Mouse (Mus musculus) heart, embryonic 10.5 days (tissue): ENCODE data around the gene Lefty2. TPM values are rescaled to one million over a fixed set of nuclear protein-coding genes. Genes with fewer than 3 reads are reported as not detected.

Experiments used
- DNase-seq: peaks from one replicate; pipeline ENCODE4 v3.0.0-alpha.2; 2017; ENCODE audit warnings: low spot score
- H3K27ac ChIP-seq: fragments of 300-500 bp; sonication (generic); 2 replicates; pipeline ENCODE4 v1.5.1; 2016; ENCODE audit warnings: mild to moderate bottlenecking
- H3K27me3 ChIP-seq: fragments of 300-500 bp; sonication (generic); 2 replicates; pipeline ENCODE4 v1.6.1; 2016; ENCODE audit warnings: mild to moderate bottlenecking; ENCODE audit not compliant: poor library complexity, insufficient read depth, severe bottlenecking
- H3K36me3 ChIP-seq: fragments of 300-500 bp; sonication (generic); 2 replicates; pipeline ENCODE4 v1.6.1; 2016; ENCODE audit warnings: mild to moderate bottlenecking, moderate library complexity
- H3K4me1 ChIP-seq: fragments of 300-500 bp; sonication (generic); 2 replicates; pipeline ENCODE4 v1.6.1; 2016; ENCODE audit warnings: mild to moderate bottlenecking
- H3K4me3 ChIP-seq: fragments of 300-500 bp; sonication (generic); 2 replicates; pipeline ENCODE4 v1.5.1; 2016; ENCODE audit warnings: mild to moderate bottlenecking, moderate library complexity
- H3K9me3 ChIP-seq: fragments of 300-500 bp; sonication (generic); 2 replicates; pipeline ENCODE4 v1.6.1; 2016; ENCODE audit warnings: mild to moderate bottlenecking, moderate library complexity
- WGBS: fragments of 180-500 bp; shearing (Covaris S2); methylation state at CpG from one replicate; pipeline ENCODE4 v1.1.7; 2016; 5-methylcytosine and 5-hydroxymethylcytosine counted together
- polyA plus RNA-seq: library from polyadenylated mRNA; unstranded; fragments of >200 nt; fragmentation: Nextera tagmentation; extraction: Ambion mirVana; gene quantifications from 2 replicates; pipeline ENCODE4 v1.2.1, GENCODE M21; 2016

Lefty2 gene
- 0.23 TPM in 2 replicates for polyA plus RNA-seq

DNA sequence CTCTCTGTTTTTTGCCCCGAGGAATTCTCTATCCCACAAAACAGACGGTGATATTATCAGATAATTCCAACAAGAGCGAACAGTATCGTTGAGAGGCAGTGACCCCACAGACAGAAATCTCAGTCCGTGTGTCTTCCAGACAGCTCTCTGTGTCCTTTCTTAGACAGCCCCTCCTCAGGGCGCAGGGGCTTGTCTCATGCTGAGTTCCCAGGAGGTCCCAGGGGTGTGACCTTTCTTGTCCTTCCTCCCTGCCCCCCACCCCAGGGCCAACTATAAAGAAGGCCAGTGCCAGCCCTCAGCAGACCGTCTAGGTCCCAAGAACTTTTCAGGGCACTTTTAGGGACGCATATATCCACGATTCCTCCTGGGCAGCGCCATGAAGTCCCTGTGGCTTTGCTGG lies at the start of gene Lefty2:
Lefty2 (plus strand) TSS at position 301 of the 400 bp plus-strand sequence.
- H3K9me3 ChIP-seq, result no peaks in the 10 kb centered on the region
- no peak for DNase-seq
- no peaks in the 10 kb centered on the region for H3K36me3 ChIP-seq
- 33% methylated on average over 10 of the region's 10 CpGs for WGBS
- peaks cover 25% of the 10 kb centered on the region for H3K4me1 ChIP-seq
- H3K27me3 ChIP-seq, result peaks cover 51% of the 10 kb centered on the region
- H3K4me3 ChIP-seq, result no peak within 1 kb of the TSS
- no peak within 1 kb of the TSS; the same call in 1 of the 2 replicates for H3K27ac ChIP-seq

GRCm38 (mm10) chr1:180848114-180848510 lies 44.8 kb upstream of the Lefty2 start:
- no peaks in the 10 kb centered on the region for H3K27me3 ChIP-seq
- H3K36me3 ChIP-seq, result no peaks in the 10 kb centered on the region
- peaks cover 38% of the 10 kb centered on the region for H3K4me1 ChIP-seq
- WGBS, result 5% methylated on average over 9 of the region's 9 CpGs
- H3K9me3 ChIP-seq, result no peaks in the 10 kb centered on the region
- DNase-seq, result peak; percentile 88
- H3K4me3 ChIP-seq, result peak overlapping the region; percentile 51
- H3K27ac ChIP-seq, result peak overlapping the region; percentile 93

- Histone ChIP-seq H3K4me1 (peaks cover 38% of the 10 kb centered on the region), H3K27me3 (no peaks in the 10 kb centered on the region), H3K36me3 (no peaks in the 10 kb centered on the region), H3K27ac (peak overlapping the region; percentile 93), H3K9me3 (no peaks in the 10 kb centered on the region), H3K4me3 (peak overlapping the region; percentile 51)
- 11% methylated on average over 11 of the region's 11 CpGs for WGBS
- peak; percentile 81 for DNase-seq
Observed at GRCm38 (mm10) chr1:180848511-180849241, 44.2 kb upstream of the Lefty2 start.

- H3K4me3 ChIP-seq, result peak overlapping the region; percentile 86
Observed at GRCm38 (mm10) chr1:180849701-180850301, 43.1 kb upstream of the Lefty2 start.

GRCm38 (mm10) chr1:180850316-180851270 lies 42.3 kb upstream of the Lefty2 start, which contains the start of gene Sde2:
Gene Sde2, plus strand, starts transcription at chr1:180851127.
- peaks cover 9% of the 10 kb centered on the region for H3K36me3 ChIP-seq
- DNase-seq, result peak; percentile 100
- H3K4me3 ChIP-seq, result peak within 1 kb of the TSS; percentile 86
- H3K4me1 ChIP-seq, result peaks cover 38% of the 10 kb centered on the region
- peak within 1 kb of the TSS; percentile 93 for H3K27ac ChIP-seq
- no peaks in the 10 kb centered on the region for H3K9me3 ChIP-seq
- H3K27me3 ChIP-seq, result no peaks in the 10 kb centered on the region
- WGBS, result under 1% methylated on average over 77 of the region's 77 CpGs

More at GRCm38 (mm10) chr1:180849701-180850301, 43.1 kb upstream of the Lefty2 start:
- peak overlapping the region; percentile 93 for H3K27ac ChIP-seq
- 46% methylated on average over 11 of the region's 11 CpGs for WGBS
- H3K27me3 ChIP-seq, result no peaks in the 10 kb centered on the region
- DNase-seq, result no peak
- peaks cover 1% of the 10 kb centered on the region; the same call in 1 of the 2 replicates for H3K36me3 ChIP-seq
- H3K9me3 ChIP-seq, result no peaks in the 10 kb centered on the region
- peaks cover 38% of the 10 kb centered on the region for H3K4me1 ChIP-seq

GRCm38 (mm10) chr1:180858763-180859162 lies 34.1 kb upstream of the Lefty2 start:
- Histone ChIP-seq H3K27ac (no peak overlapping the region), H3K4me3 (no peak overlapping the region), H3K9me3 (no peaks in the 10 kb centered on the region), H3K27me3 (no peaks in the 10 kb centered on the region), H3K36me3 (peaks cover 87% of the 10 kb centered on the region), H3K4me1 (no peaks in the 10 kb centered on the region)
- no peak for DNase-seq

- DNase-seq, result no peak
- Histone ChIP-seq H3K36me3 (peaks cover 95% of the 10 kb centered on the region), H3K9me3 (no peaks in the 10 kb centered on the region), H3K27me3 (no peaks in the 10 kb centered on the region), H3K4me1 (no peaks in the 10 kb centered on the region), H3K27ac (no peak overlapping the region), H3K4me3 (no peak overlapping the region)
- WGBS, result 72% methylated on average over 6 of the region's 6 CpGs
Observed at GRCm38 (mm10) chr1:180860030-180860429, 32.9 kb upstream of the Lefty2 start.

GRCm38 (mm10) chr1:180863606-180864005 lies 29.3 kb upstream of the Lefty2 start:
- H3K36me3 ChIP-seq, result peaks cover 94% of the 10 kb centered on the region
- no peak for DNase-seq
- no peaks in the 10 kb centered on the region for H3K4me1 ChIP-seq
- H3K27me3 ChIP-seq, result no peaks in the 10 kb centered on the region
- WGBS, result 28% methylated on average over 1 of the region's 1 CpGs
- no peak overlapping the region for H3K4me3 ChIP-seq
- H3K9me3 ChIP-seq, result no peaks in the 10 kb centered on the region
- H3K27ac ChIP-seq, result no peak overlapping the region

- WGBS, result 77% methylated on average over 7 of the region's 7 CpGs
- H3K4me3 ChIP-seq, result no peak overlapping the region
- no peak overlapping the region for H3K27ac ChIP-seq
- no peak for DNase-seq
- H3K9me3 ChIP-seq, result no peaks in the 10 kb centered on the region
- H3K4me1 ChIP-seq, result peaks cover 10% of the 10 kb centered on the region; the same call in 1 of the 2 replicates
- H3K36me3 ChIP-seq, result peaks cover 71% of the 10 kb centered on the region
- no peaks in the 10 kb centered on the region for H3K27me3 ChIP-seq
Observed at GRCm38 (mm10) chr1:180866001-180866400, 26.9 kb upstream of the Lefty2 start.

DNA sequence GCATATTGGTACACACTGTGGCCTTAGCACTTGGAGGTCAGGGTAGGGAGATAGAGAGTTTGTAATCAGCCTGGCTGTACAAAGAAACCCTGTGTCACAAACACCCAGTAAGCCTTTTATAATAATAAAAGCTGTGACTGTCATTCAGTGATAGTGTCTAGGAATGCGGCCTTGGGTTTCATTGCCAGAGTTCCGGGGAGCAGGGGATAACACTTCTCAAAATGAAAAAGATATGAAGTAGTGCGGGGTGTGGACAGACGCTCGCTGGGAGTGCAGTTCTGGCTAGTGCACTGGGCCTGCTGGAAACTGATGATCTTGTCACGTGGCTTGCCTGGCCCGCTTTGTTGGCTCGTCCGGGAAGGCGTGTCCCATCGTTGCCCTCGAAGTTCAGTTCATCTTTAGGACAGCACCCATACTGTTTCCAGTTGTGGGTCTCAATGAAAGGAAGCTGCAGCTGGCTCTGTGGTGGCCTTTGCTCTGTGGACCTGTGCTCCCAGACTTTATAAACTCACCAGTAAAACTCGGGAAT lies 22.7 kb upstream of the Lefty2 start:
- no peak overlapping the region for H3K4me3 ChIP-seq
- peaks cover 34% of the 10 kb centered on the region for H3K36me3 ChIP-seq
- DNase-seq, result no peak
- peaks cover 13% of the 10 kb centered on the region; the same call in 1 of the 2 replicates for H3K4me1 ChIP-seq
- no peaks in the 10 kb centered on the region for H3K27me3 ChIP-seq
- no peaks in the 10 kb centered on the region for H3K9me3 ChIP-seq
- 47% methylated on average over 13 of the region's 13 CpGs for WGBS
- H3K27ac ChIP-seq, result no peak overlapping the region

GRCm38 (mm10) chr1:180873861-180874484 lies 18.9 kb upstream of the Lefty2 start:
- Histone ChIP-seq H3K36me3 (no peaks in the 10 kb centered on the region), H3K27me3 (no peaks in the 10 kb centered on the region), H3K9me3 (no peaks in the 10 kb centered on the region), H3K4me3 (no peak overlapping the region), H3K4me1 (peaks cover 13% of the 10 kb centered on the region; the same call in 1 of the 2 replicates), H3K27ac (no peak overlapping the region)
- 17% methylated on average over 9 of the region's 9 CpGs for WGBS
- DNase-seq, result peak; percentile 83

- 64% methylated on average over 2 of the region's 2 CpGs for WGBS
- Histone ChIP-seq H3K36me3 (no peaks in the 10 kb centered on the region), H3K4me1 (peaks cover 13% of the 10 kb centered on the region; the same call in 1 of the 2 replicates), H3K9me3 (no peaks in the 10 kb centered on the region), H3K27me3 (no peaks in the 10 kb centered on the region), H3K27ac (no peak overlapping the region), H3K4me3 (no peak overlapping the region)
- DNase-seq, result no peak
Observed at GRCm38 (mm10) chr1:180874615-180875014, 18.3 kb upstream of the Lefty2 start.
